7 mouse cellular contexts compared by ENCODE assay signal in genomic region chr3:37728112-37729100, GRCm38 (mm10). TPM values are rescaled to one million over a fixed set of nuclear protein-coding genes. Genes with fewer than 3 reads are reported as not detected.
DNase-seq lines count a peak whose midpoint lies in the region; ATAC-seq lines count a peak whose summit lies in the region.

No protein-coding gene starts in this region.

- WGBS in kidney, embryonic 16.5 days: 47% methylated on average over 9 of the region's 9 CpGs
- 81% methylated on average over 9 of the region's 9 CpGs for WGBS in hindbrain, embryonic 13.5 days
- WGBS in midbrain, embryonic 16.5 days: 78% methylated on average over 9 of the region's 9 CpGs

- peaks cover 53% of the 10 kb centered on the region for H3K4me1 ChIP-seq in kidney, embryonic 16.5 days (ENCODE audit: insufficient read depth, low read length)
- H3K4me1 ChIP-seq in hindbrain, embryonic 13.5 days (replicated peaks): peaks cover 28% of the 10 kb centered on the region
- 0 out of 2 replicates have a peak, but pooled peaks cover 4% of the 10 kb centered on the region for H3K4me1 ChIP-seq in midbrain, embryonic 16.5 days (ENCODE audit: control insufficient read depth, insufficient read depth, low read length)

- ATAC-seq in kidney, embryonic 16.5 days (ENCODE audit: low FRiP score, low TSS enrichment): no peak
- peak; percentile 55 for ATAC-seq in common myeloid progenitor, adult 5-6 weeks (replicated peaks; ENCODE audit: low read depth, poor library complexity, severe bottlenecking)
- no peak for ATAC-seq in hindbrain, embryonic 13.5 days (ENCODE audit: low FRiP score)
- 0 out of 2 replicates have a peak, but pooled peaks have one; percentile 25 for ATAC-seq in monocyte, adult 5-6 weeks (replicated peaks; ENCODE audit: insufficient number of reproducible peaks, low FRiP score, low TSS enrichment, poor library complexity, severe bottlenecking)
- no peak for ATAC-seq in midbrain, embryonic 16.5 days

- no peaks in the 10 kb centered on the region for H3K27me3 ChIP-seq in kidney, embryonic 16.5 days (ENCODE audit: insufficient read depth, low read length)
- H3K27me3 ChIP-seq in hindbrain, embryonic 13.5 days: peaks cover 15% of the 10 kb centered on the region
- H3K27me3 ChIP-seq in midbrain, embryonic 16.5 days (ENCODE audit: control insufficient read depth, insufficient read depth, low read depth, low read length): no peaks in the 10 kb centered on the region

- no peak overlapping the region for H3K4me3 ChIP-seq in kidney, embryonic 16.5 days (ENCODE audit: low read length)
- no peak overlapping the region for H3K4me3 ChIP-seq in hindbrain, embryonic 13.5 days
- no peak overlapping the region for H3K4me3 ChIP-seq in midbrain, embryonic 16.5 days (ENCODE audit: low read depth, low read length)

- no peaks in the 10 kb centered on the region for H3K9me3 ChIP-seq in kidney, embryonic 16.5 days (ENCODE audit: low read length)
- no peaks in the 10 kb centered on the region for H3K9me3 ChIP-seq in hindbrain, embryonic 13.5 days
- no peaks in the 10 kb centered on the region for H3K9me3 ChIP-seq in midbrain, embryonic 16.5 days (replicated peaks; ENCODE audit: control insufficient read depth, low read length, poor library complexity, severe bottlenecking)

- H3K27ac ChIP-seq in kidney, embryonic 16.5 days (ENCODE audit: low read length): peak overlapping the region; percentile 50
- H3K27ac ChIP-seq in hindbrain, embryonic 13.5 days: 0 out of 2 replicates have a peak overlapping the region, but pooled peaks have one; percentile 18
- no peak overlapping the region for H3K27ac ChIP-seq in midbrain, embryonic 16.5 days (ENCODE audit: low read length)

- no peak for DNase-seq in kidney, adult 8-10 months
- no peak for DNase-seq in gastrocnemius, postnatal 25 days

- H3K36me3 ChIP-seq in kidney, embryonic 16.5 days (ENCODE audit: insufficient read depth, low read length): no peaks in the 10 kb centered on the region
- no peaks in the 10 kb centered on the region for H3K36me3 ChIP-seq in hindbrain, embryonic 13.5 days
- H3K36me3 ChIP-seq in midbrain, embryonic 16.5 days (ENCODE audit: control insufficient read depth, insufficient read depth, low read length): no peaks in the 10 kb centered on the region

- H3K4me2 ChIP-seq in kidney, embryonic 16.5 days (replicated peaks; ENCODE audit: low read depth, low read length): no peak overlapping the region
- H3K4me2 ChIP-seq in hindbrain, embryonic 13.5 days: no peak overlapping the region
- H3K4me2 ChIP-seq in midbrain, embryonic 16.5 days (ENCODE audit: low read length): no peak overlapping the region

- no peak overlapping the region for H3K9ac ChIP-seq in kidney, embryonic 16.5 days (replicated peaks; ENCODE audit: low read length)
- no peak overlapping the region for H3K9ac ChIP-seq in hindbrain, embryonic 13.5 days
- no peak overlapping the region for H3K9ac ChIP-seq in midbrain, embryonic 16.5 days (ENCODE audit: low read depth, low read length)

RNA-seq across cellular contexts. Expression of gene Gm5148, which starts 4.1 kb away (rescaled TPM):
- polyA plus RNA-seq in kidney, embryonic 16.5 days (2015; fragmentation: Nextera tagmentation; extraction: Ambion mirVana): 7.5 and 9.6 TPM in 2 replicates
- total RNA-seq in common myeloid progenitor, adult 5-6 weeks (2017): 47.1 and 54.4 TPM in 2 replicates
- 8.5 and 10.7 TPM in 2 replicates for polyA plus RNA-seq in hindbrain, embryonic 13.5 days (2015; fragmentation: Nextera tagmentation; extraction: Ambion mirVana)
- 24.7 to 61.8 TPM (median 41.2 TPM) in 3 replicates for total RNA-seq in monocyte, adult 5-6 weeks (2017)
- total RNA-seq in gastrocnemius, postnatal 25 days (2021): under 1 TPM in 1 of 2 experiments, not detected in 1; 0.18 TPM
- polyA plus RNA-seq in midbrain, embryonic 16.5 days (2015; fragmentation: Nextera tagmentation; extraction: Ambion mirVana): 16.1 and 16.2 TPM in 2 replicates

Comparison
In these comparisons a context has a peak if more than half of its experiments do, and no peak if none do; other contexts are left out.
1. ATAC-seq: peak in common myeloid progenitor, adult 5-6 weeks (single experiment) and monocyte, adult 5-6 weeks (single experiment); none in kidney, embryonic 16.5 days (single experiment), hindbrain, embryonic 13.5 days (single experiment) and midbrain, embryonic 16.5 days (single experiment).
2. RNA of gene Gm5148, which starts 4.1 kb away (total RNA-seq): 47.1 to 54.4 TPM in common myeloid progenitor, adult 5-6 weeks and 24.7 to 61.8 TPM in monocyte, adult 5-6 weeks; 0.18 TPM in gastrocnemius, postnatal 25 days; every median in the first group is over 10 times any median in the second.